Mouse (Mus musculus): ENCODE measurements around the gene Mei1.
"Not testable (repeated sequence)": the region's sequence is repeated elsewhere in the genome, so short reads cannot be mapped to it uniquely, and the experiment has no call there.

Mei1 gene

GRCm38 (mm10) chr15:82086131-82086530 is 16.3 kb downstream of the Mei1 start:
- DNase-seq (ENCODE audit: low spot score): no peak

- DNase-seq (ENCODE audit: low spot score): no peak
These were observed 17.5 kb downstream of the Mei1 start for GRCm38 (mm10) chr15:82087266-82087665.

- no peak for DNase-seq (ENCODE audit: low spot score)
These were observed 21.3 kb downstream of the Mei1 start for GRCm38 (mm10) chr15:82091061-82091460.

DNA sequence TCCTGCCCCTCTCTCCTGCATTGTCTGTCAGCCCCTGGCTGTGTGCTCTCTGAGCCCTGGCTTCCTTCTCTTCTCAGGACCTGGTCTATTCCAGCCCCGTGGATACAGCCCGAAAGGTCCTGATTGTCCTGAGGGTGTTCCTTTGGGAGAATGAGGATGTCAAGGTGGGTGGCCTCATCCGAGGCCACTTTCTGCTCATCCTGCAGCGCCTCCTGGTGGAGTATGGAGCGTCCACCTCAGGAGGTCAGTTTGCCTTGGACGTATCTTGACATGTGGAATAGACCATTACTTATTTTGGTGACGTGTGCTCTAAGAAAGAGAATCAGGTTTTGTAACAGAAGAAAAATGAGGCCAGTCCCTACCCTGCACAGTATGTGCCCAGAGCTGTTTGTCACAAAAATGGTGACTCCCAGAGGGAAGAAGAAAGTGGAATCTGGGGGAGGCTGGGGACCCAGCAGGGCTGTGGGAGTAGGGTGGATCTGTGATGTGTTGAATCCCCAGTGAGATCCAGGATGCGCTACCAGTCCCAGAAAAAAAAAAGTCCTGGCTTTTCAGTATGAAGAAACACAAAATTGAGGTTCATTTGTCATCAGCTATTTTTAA is 37.3 kb downstream of the Mei1 start:
- peak; percentile 12 for DNase-seq (ENCODE audit: low spot score)

- DNase-seq (ENCODE audit: low spot score): no peak
These were observed 50.7 kb downstream of the Mei1 start for GRCm38 (mm10) chr15:82120544-82120943.

DNA sequence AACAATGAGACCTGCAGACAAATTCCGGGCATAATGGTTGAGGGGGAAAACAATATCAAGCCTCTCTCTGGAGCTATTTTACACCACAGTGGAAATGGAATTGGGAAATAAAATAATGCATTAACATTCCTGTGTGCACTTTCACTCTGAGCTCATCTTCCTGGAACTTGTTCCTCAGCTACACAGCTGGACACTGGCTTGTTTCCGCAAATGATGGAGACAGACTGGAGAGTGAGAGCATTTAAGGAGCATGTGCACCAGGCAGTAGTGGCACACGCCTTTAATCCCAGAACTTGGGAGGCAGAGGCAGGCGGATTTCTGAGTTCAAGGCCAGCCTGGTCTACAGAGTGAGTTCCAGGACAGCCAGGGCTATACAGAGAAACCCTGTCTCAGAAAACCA is 56.9 kb downstream of the Mei1 start:
- not testable (repeated sequence) for DNase-seq (ENCODE audit: low spot score)

DNA sequence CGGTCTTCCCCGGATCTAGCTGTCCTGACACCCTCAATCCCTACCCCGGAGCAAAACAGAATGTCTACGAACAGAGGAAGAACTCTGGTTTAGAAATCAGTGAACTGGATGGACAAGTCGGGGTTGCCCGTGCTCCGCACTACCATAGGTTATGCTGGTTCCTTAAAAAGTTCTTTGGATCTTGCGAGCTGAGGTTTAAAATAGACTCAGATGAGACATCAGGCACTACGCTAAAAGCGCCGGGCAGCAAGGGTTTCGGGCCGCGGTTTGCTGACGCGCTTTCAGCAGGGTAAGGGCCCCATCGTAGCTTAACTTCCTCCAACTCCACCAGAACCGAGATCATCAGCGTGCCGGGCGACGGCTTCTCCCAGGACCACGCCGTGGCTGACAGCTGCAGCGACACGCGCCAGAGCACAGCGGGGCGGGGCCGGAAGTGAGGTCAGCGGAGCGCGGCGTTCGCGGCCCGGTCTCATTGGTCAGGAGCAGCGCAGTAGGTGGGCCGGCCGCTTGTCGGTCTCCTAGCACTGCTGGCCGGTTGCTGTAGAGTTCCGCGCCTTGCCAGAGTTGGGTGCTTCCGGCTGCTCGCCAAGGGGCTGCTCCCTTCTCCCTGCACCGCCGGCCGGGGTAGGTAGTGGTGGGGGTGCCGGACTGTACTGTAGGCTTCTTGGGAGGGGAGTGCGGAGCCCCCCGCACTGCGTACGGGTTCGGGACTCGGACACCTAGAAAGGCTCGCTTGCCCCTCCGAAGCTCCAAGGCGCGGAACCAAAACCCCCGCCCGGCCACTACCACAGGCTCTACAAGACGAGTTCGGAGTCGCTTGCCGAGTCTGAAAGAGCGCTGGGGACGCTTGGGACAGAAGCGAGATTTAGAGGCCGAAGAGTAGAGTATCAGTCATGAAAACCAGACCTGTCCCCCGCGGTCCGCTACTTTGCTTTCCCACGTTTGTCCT is 57.9 kb downstream of the Mei1 start, which contains the start of gene Ccdc134:
TSS of gene Ccdc134 (plus strand) at position 497 of the 949 bp plus-strand sequence.
- peak; percentile 83 for DNase-seq (ENCODE audit: low spot score)

- DNase-seq (ENCODE audit: low spot score): no peak
These were observed 58.6 kb downstream of the Mei1 start for GRCm38 (mm10) chr15:82128398-82128797.

- DNase-seq (ENCODE audit: low spot score): no peak
These were observed 60.8 kb downstream of the Mei1 start for GRCm38 (mm10) chr15:82130599-82130998.

DNA sequence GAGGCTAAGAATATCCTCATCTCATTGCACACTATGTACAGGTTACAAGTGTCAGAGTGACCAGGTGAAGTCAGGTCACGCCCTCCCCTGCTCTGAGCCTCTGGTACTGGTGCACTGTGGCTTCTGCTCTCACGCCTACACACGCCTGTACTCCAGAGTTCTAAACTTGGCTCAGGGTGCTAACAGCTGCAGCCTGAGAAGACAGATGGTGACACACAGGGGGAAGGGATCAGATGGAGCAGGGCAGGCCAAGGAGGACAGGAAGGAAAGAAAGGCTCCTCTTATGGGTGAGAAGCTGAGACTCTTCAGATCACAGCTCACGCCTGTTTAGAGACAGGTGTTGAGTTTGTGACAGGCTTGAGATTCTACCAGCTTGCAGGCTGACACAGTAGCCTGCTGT is 65.6 kb downstream of the Mei1 start:
- DNase-seq (ENCODE audit: low spot score): peak; percentile 22

DNA sequence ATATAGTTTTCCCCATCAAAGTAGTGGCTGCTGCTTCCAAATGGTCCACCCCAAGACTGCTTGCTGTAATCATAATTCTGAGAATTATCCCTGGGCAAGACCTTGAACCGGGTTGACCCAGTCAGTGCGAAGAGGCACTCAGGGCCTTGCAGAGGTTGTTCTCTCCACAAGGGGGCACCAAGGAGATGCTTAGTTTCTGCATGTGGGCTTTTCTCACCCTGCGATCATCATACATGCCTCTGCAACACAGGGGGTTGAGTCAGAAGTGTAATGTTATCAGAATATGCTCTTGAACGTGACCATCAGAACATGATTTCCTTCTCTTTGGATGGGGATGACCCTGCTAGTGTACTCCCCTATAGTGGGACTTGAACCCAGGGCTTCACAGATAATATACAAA is 68.8 kb downstream of the Mei1 start:
- DNase-seq (ENCODE audit: low spot score): peak; percentile 73

DNA sequence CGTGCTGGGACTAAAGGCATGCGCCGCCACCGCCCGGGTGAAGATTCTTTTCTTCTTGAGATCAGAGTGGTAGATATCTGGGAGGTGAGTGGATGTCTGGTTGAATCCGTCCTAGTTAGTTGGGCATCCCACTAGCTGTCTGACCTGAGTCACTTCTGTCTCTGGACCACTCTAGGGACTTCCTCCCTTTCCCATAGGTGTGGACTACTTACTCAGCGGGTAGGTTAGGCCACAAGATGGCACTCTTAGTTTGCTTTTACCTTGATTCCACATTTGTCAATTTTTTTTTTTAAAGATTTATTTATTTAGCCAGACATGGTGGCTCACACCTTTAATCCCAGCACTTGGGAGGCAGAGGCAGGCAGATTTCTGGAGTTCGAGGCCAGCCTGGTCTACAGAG is 69.4 kb downstream of the Mei1 start:
- peak; percentile 44 for DNase-seq (ENCODE audit: low spot score)

DNA sequence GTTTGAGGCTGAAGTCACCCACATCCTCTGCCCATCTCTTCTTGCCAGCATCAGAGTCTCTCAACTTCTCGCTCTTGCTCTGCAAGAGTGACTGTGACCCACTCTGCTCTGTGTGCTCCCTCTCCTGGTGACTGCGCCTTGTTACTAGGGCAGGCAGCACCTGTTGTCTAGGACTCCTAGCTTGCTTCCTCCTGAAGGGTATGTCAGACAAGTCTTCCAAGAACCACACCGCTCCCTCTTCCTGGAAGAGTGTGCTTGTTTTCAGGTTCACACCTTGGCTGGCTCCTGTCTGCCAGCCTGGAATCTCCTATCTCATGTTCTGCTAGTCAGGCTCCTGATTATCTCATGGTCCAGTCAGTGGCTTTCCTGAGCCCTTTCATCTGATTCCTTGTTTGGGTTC is 70.6 kb downstream of the Mei1 start:
- no peak for DNase-seq (ENCODE audit: low spot score)

DNA sequence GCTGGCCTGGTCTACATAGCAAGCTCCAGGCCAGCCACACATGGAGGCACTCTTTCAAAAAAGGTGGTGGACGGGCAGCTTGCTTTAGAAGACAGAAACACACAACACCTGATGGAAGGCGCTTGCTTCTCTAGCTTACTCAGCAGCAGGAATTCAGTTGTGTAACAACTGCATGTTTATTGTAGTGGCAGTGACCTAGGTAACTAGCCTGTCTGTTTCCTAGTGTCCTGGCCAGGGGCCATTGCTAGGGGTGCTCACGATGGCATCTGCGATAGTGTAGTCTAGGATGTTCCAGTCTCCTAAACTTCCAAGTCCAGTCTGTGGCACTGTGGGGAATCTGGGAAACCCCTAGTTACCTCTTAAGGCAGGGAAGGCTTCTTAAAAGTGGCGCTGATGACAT is 74.4 kb downstream of the Mei1 start:
- DNase-seq (ENCODE audit: low spot score): no peak

DNA sequence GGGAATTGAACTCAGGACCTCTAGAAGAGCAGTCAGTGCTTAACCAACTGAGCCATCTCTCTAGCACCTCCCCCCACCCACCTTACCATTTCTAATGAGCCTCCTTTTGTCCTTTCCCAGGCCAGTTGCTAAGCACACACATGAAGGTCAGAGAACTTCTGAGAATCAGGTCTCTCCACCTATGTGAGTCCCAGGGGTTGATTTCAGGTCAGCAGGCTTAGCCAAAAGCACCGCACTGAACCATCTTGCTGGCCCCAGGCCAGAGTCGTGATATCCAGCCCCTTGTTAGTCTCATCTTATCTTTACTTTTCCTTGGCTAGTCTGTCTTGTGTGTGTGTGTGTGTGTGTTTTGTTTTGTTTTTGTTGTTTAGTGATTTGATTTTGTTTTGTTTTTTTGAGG is 75.6 kb downstream of the Mei1 start:
- no peak for DNase-seq (ENCODE audit: low spot score)

DNA sequence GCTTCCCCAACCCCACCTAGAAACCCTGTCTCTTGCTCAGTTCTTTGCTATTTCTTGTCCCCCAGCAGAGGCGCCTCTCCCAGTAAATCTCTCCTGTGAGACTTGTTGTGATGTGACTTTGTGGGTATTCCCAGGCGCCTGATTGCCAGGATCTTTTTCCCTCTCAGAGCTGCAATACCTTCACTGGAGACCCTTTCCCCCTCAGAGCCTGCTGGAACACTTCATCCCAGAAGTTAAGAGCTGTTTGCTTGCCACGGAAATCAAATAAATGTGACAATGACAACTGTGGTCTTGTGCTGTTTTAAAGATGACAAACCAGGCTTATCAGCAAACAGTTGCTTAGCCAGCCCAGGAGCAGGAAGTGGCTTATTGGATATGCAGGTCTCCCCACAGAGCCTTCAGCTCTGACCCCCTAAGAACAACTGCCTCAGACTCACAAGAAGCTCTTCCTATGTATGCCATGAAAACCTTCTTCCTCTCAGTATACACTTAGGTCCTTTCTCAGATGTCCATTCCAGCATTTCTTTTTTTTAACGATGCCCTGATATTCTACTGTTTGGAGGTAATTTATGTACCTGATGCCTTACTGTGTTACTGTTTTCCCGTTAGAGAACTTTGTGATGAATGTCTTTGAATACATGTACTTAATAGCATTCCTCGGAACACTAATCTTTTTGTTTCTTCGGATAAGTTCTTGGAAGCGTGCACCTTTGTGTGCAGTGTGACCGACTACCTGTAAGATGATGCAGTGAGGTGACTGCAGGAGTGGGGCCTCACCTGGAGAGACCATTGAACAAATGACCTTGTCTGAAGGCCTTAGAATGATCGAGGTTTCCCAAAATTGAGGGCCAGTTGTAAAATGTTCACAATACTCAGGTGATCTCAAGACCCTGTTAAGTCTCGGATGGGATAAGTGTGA is 76.3 kb downstream of the Mei1 start:
- no peak for DNase-seq (ENCODE audit: low spot score)

- DNase-seq (ENCODE audit: low spot score): peak; percentile 99
These were observed 77.2 kb downstream of the Mei1 start, which contains the start of gene Srebf2 for GRCm38 (mm10) chr15:82146770-82147610. Srebf2 (plus strand) TSS chr15:82147181.

GRCm38 (mm10) chr15:82147611-82148111 is 77.9 kb downstream of the Mei1 start:
- DNase-seq (ENCODE audit: low spot score): peak; percentile 67

DNA sequence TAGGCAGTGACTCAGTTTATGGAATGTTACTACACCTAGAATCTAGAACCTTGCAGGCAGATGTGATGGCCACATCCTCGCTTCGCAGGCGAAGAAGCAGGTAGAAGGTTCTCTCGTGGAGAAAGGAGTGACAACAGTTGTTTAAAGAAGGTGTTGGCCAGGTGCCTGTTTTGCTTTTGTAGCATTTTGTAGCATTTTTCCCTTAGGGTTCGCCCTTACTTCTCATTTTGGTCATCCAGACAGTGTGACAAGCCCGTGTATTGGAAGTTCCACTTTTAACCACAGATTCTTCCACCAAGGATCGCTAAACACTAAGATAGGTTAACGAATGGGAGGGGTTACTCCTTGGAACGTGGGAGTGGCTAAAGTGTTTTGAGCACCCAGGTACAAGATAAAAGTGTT is 78.7 kb downstream of the Mei1 start:
- peak; percentile 18 for DNase-seq (ENCODE audit: low spot score)

- no peak for DNase-seq (ENCODE audit: low spot score)
These were observed 80.2 kb downstream of the Mei1 start for GRCm38 (mm10) chr15:82150042-82150441.

GRCm38 (mm10) chr15:82151176-82151575 is 81.4 kb downstream of the Mei1 start:
- DNase-seq (ENCODE audit: low spot score): no peak
